Mouse (Mus musculus) small intestine, adult 2 months (tissue): ENCODE measurements at regions not wholly inside any gene's neighbourhood (a gene's known extent, or its start where the extent isn't known, plus 50 kb on each side); places are given as distances from the start of the nearest gene placed in this dataset.

Source experiments
- CTCF ChIP-seq: fragments of 200-500 bp; IDR thresholded peaks from 2 replicates; pipeline ENCODE4 v1.5.1; 2012; ENCODE audit warnings: low read depth, mild to moderate bottlenecking, control low read depth, inconsistent platforms, low read length, moderate library complexity, mixed read lengths; ENCODE audit not compliant: insufficient replicate concordance, insufficient read length; ENCODE audit errors: extremely low read depth
- POLR2A ChIP-seq: fragments of 200-500 bp; IDR thresholded peaks from 2 replicates; pipeline ENCODE4 v1.6.1; 2012; ENCODE audit warnings: low read depth, mild to moderate bottlenecking, control low read depth, inconsistent platforms, low read length, moderate library complexity

GRCm38 (mm10) chr17:27296156-27296555 lies 91.9 kb upstream of the Lemd2 start:
- TF ChIP-seq POLR2A (no peak), CTCF (no peak)
